Mouse (Mus musculus) liver, adult 2 months (tissue): ENCODE data around the gene Tmem212.

Experiments
- CTCF ChIP-seq: fragments of 200-500 bp; IDR thresholded peaks from 2 replicates; pipeline ENCODE4 v1.5.1; 2011; ENCODE audit warnings: low read depth, low read length, control low read depth
- POLR2A ChIP-seq: fragments of 200-500 bp; IDR thresholded peaks from 2 replicates; pipeline ENCODE4 v1.6.1; 2011; ENCODE audit warnings: low read length, control low read depth; ENCODE audit not compliant: insufficient read depth; ENCODE audit errors: extremely low read depth

DNA sequence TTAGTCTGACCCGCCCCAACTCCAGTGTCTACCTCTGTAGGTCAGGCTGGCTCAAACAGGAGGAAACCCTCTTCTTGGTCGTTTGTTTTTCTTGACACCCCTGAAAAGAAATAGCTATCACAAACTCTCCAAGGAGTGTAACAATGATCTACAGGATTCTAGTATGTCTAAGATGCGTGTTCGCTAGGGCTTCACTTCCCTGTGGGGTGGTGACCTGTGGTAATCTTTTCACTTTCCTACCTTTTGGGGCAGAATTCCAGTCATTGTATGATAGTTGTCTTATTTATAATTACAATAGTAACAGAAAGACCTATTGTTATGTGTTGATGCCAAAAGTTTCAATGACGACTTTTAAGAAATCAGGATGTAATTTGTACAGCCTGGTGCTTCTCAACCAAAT lies 40.6 kb upstream of the Tmem212 start:
- no peak for TF ChIP-seq POLR2A
- TF ChIP-seq CTCF: no peak
